Mouse (Mus musculus) lung, postnatal 4 days (tissue): Measurements from ENCODE around the gene Prkch.

Experiments
- DNase-seq, 2 experiments: peaks; one replicate each; pipeline ENCODE4 v3.0.0; 2021

Gene Prkch

GRCm38 (mm10) chr12:73766152-73766551 lies 181.6 kb downstream of the Prkch start:
- DNase-seq, result peak in 1 of 2 experiments; percentile 48

GRCm38 (mm10) chr12:73768788-73769187 lies 184.2 kb downstream of the Prkch start:
- no peak for DNase-seq

GRCm38 (mm10) chr12:73769536-73769935 lies 184.9 kb downstream of the Prkch start:
- no peak for DNase-seq

GRCm38 (mm10) chr12:73770771-73771170 lies 186.2 kb downstream of the Prkch start:
- DNase-seq, result no peak

GRCm38 (mm10) chr12:73774793-73775385 lies 190.3 kb downstream of the Prkch start:
- DNase-seq, result peak in 1 of 2 experiments; percentile 58

GRCm38 (mm10) chr12:73776401-73776945 lies 191.9 kb downstream of the Prkch start:
- no peak for DNase-seq

- DNase-seq, result no peak
Observed at GRCm38 (mm10) chr12:73777673-73778072, 193.1 kb downstream of the Prkch start.

GRCm38 (mm10) chr12:73779332-73780231 lies 195.0 kb downstream of the Prkch start:
- DNase-seq, result peak; percentile 63 to 70

GRCm38 (mm10) chr12:73781425-73782032 lies 196.9 kb downstream of the Prkch start:
- DNase-seq, result no peak

GRCm38 (mm10) chr12:73786909-73787308 lies 202.3 kb downstream of the Prkch start:
- DNase-seq, result peak; percentile 82 to 89

GRCm38 (mm10) chr12:73788850-73789249 lies 204.3 kb downstream of the Prkch start:
- peak in 1 of 2 experiments; percentile 59 for DNase-seq

- DNase-seq, result peak; percentile 29 to 40
Observed at GRCm38 (mm10) chr12:73790571-73791108, 206.0 kb downstream of the Prkch start.

- no peak for DNase-seq
Observed at GRCm38 (mm10) chr12:73793216-73793615, 208.6 kb downstream of the Prkch start.

- DNase-seq, result no peak
Observed at GRCm38 (mm10) chr12:73793744-73794143, 209.1 kb downstream of the Prkch start.

- DNase-seq, result peak; percentile 80 to 89
Observed at GRCm38 (mm10) chr12:73794151-73794883, 209.7 kb downstream of the Prkch start.

- DNase-seq, result no peak
Observed at GRCm38 (mm10) chr12:73799671-73800070, 215.1 kb downstream of the Prkch start.

GRCm38 (mm10) chr12:73800886-73801285 lies 216.3 kb downstream of the Prkch start:
- peak in 1 of 2 experiments; percentile 50 for DNase-seq

GRCm38 (mm10) chr12:73801845-73802244 lies 217.2 kb downstream of the Prkch start:
- DNase-seq, result no peak

GRCm38 (mm10) chr12:73802379-73803057 lies 217.9 kb downstream of the Prkch start:
- DNase-seq, result no peak

- DNase-seq, result no peak
Observed at GRCm38 (mm10) chr12:73803946-73804345, 219.3 kb downstream of the Prkch start.

GRCm38 (mm10) chr12:73805541-73805940 lies 220.9 kb downstream of the Prkch start:
- DNase-seq, result no peak

GRCm38 (mm10) chr12:73806003-73806402 lies 221.4 kb downstream of the Prkch start:
- DNase-seq, result no peak
